Mouse (Mus musculus) embryonic facial prominence, embryonic 11.5 days (tissue): ENCODE results near the gene Scamp4. TPM values are rescaled to one million over a fixed set of nuclear protein-coding genes. Genes with fewer than 3 reads are reported as not detected.
"Not testable (repeated sequence)": the region's sequence is repeated elsewhere in the genome, so short reads cannot be mapped to it uniquely, and the experiment has no call there.

ENCODE experiments used
- ATAC-seq: fragments of 200-750 bp; cut with Nextera tagmentation; replicated peaks from 2 replicates; pipeline ENCODE4 v1.8.0; 2017; ENCODE audit warnings: low read depth; ENCODE audit not compliant: insufficient number of reproducible peaks, low FRiP score, low TSS enrichment
- DNase-seq: peaks from one replicate; pipeline ENCODE4 v3.0.0-alpha.2; 2015; ENCODE audit warnings: low spot score
- H3K27ac ChIP-seq: fragments of 300-500 bp; sonication (generic); replicated peaks from 2 replicates; pipeline ENCODE4 v1.5.1; 2014; ENCODE audit warnings: mild to moderate bottlenecking, low read depth, low read length, control low read depth
- H3K27me3 ChIP-seq: fragments of 300-500 bp; sonication (generic); 2 replicates; pipeline ENCODE4 v1.6.1; 2014; ENCODE audit warnings: mild to moderate bottlenecking, low read length, moderate library complexity, mixed read lengths; ENCODE audit not compliant: control insufficient read depth, insufficient read depth
- H3K36me3 ChIP-seq: fragments of 300-500 bp; sonication (generic); replicated peaks from 2 replicates; pipeline ENCODE4 v1.6.1; 2014; ENCODE audit warnings: low read depth, mild to moderate bottlenecking, low read length, moderate library complexity, mixed read lengths; ENCODE audit not compliant: control insufficient read depth, insufficient read depth
- H3K4me1 ChIP-seq: fragments of 300-500 bp; sonication (generic); 2 replicates; pipeline ENCODE4 v1.6.1; 2014; ENCODE audit warnings: low read length, mixed read lengths; ENCODE audit not compliant: control insufficient read depth, insufficient read depth
- H3K4me2 ChIP-seq: fragments of 300-500 bp; sonication (generic); 2 replicates; pipeline ENCODE4 v1.6.1; 2014; ENCODE audit warnings: low read depth, mild to moderate bottlenecking, control low read depth, low read length, moderate library complexity
- H3K4me3 ChIP-seq: fragments of 300-500 bp; sonication (generic); 2 replicates; pipeline ENCODE4 v1.5.1; 2014; ENCODE audit warnings: low read depth, low read length, control low read depth
- H3K9ac ChIP-seq: fragments of 300-500 bp; sonication (generic); replicated peaks from 2 replicates; pipeline ENCODE4 v1.6.1; 2014; ENCODE audit warnings: mild to moderate bottlenecking, control low read depth, low read length
- H3K9me3 ChIP-seq: fragments of 300-500 bp; sonication (generic); replicated peaks from 2 replicates; pipeline ENCODE4 v1.6.1; 2016; ENCODE audit warnings: mild to moderate bottlenecking, low read length, inconsistent platforms, mixed read lengths; ENCODE audit not compliant: control insufficient read depth
- WGBS: fragments of 180-500 bp; shearing (Covaris S2); extraction: QIAGEN DNeasy Blood & Tissue Kit; methylation state at CpG from one replicate; pipeline ENCODE4 v1.1.7; 2014; 5-methylcytosine and 5-hydroxymethylcytosine counted together
- polyA plus RNA-seq: library from polyadenylated mRNA; unstranded; fragments of >200 nt; fragmentation: Nextera tagmentation; extraction: Ambion mirVana; gene quantifications from 2 replicates; pipeline ENCODE4 v1.2.1, GENCODE M21; 2014

Scamp4 gene
- polyA plus RNA-seq, 1 experiment from 2014 or later: 62.4 TPM

GRCm38 (mm10) chr10:80589879-80590854, 12.5 kb upstream of the Scamp4 start, which contains the start of gene Abhd17a:
Abhd17a (minus strand) TSS chr10:80590341.
- peak; percentile 99 for DNase-seq
- Histone ChIP-seq H3K27me3 (no peaks in the 10 kb centered on the region), H3K4me2 (peak within 1 kb of the TSS; percentile 93), H3K9ac (peak within 1 kb of the TSS; percentile 86), H3K4me3 (peak within 1 kb of the TSS; percentile 90), H3K27ac (no peak within 1 kb of the TSS), H3K36me3 (no peaks in the 10 kb centered on the region), H3K9me3 (no peaks in the 10 kb centered on the region), H3K4me1 (peaks cover 6% of the 10 kb centered on the region)
- ATAC-seq: peak; percentile 91
- WGBS: under 1% methylated on average over 61 of the region's 73 CpGs

DNA sequence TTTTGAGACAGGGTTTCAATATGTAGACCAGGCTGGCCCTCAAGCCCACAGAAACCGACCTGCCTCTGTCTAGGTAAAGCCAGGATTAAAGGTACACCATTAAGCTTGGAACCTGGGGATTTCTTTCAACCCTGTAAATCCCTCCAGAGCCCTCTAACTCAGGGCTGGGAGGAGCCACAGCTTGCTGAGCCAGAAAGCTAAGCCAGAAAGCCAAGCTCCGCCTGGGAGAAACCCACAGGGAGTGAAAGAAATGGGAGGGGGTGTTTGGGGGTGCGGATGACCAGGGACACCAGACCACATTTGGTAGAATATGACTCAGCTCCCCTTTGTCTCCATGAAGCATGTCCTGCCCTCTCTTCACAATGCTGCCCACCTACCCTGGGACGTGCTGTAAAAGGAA, 6.4 kb upstream of the Scamp4 start:
- H3K4me3 ChIP-seq: no peak overlapping the region
- no peak for ATAC-seq
- H3K4me1 ChIP-seq: no peaks in the 10 kb centered on the region
- H3K27ac ChIP-seq: no peak overlapping the region
- no peak overlapping the region for H3K4me2 ChIP-seq
- no peak for DNase-seq
- H3K9me3 ChIP-seq: no peaks in the 10 kb centered on the region
- H3K36me3 ChIP-seq: no peaks in the 10 kb centered on the region
- H3K9ac ChIP-seq: no peak overlapping the region
- WGBS: 44% methylated on average over 4 of the region's 4 CpGs
- no peaks in the 10 kb centered on the region for H3K27me3 ChIP-seq

DNA sequence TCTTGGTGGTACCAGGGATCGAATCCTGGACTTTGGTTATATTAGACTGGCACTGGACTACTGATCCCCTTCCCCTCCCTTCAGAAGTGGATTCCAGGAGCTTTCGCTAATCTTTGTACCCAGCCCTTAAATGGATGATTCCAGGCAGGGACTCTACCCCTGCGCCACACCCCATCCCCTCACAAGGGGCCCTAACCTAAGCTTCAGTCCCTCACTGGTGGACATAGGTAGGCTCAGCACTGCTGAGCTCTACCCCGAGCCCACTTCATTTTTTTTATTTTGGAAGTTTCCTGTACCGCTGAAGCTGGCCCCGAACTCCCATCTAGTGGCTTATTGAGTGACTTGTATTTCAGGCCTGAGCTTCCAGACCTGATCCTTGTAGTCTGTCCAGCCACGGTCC, 692 bp downstream of the Scamp4 start:
- 31% methylated on average over 7 of the region's 7 CpGs for WGBS
- no peaks in the 10 kb centered on the region for H3K9me3 ChIP-seq
- 0 out of 2 replicates have a peak overlapping the region, but pooled peaks have one; percentile 35 for H3K27ac ChIP-seq
- H3K9ac ChIP-seq: peak overlapping the region; percentile 68
- H3K4me1 ChIP-seq: peaks cover 7% of the 10 kb centered on the region
- no peaks in the 10 kb centered on the region for H3K27me3 ChIP-seq
- H3K4me3 ChIP-seq: peak overlapping the region; percentile 66
- ATAC-seq (no peak), DNase-seq (no peak)
- peaks cover 7% of the 10 kb centered on the region for H3K36me3 ChIP-seq
- H3K4me2 ChIP-seq: peak overlapping the region; percentile 70

GRCm38 (mm10) chr10:80604001-80604509, 1.4 kb downstream of the Scamp4 start:
- 89% methylated on average over 7 of the region's 7 CpGs for WGBS
- Histone ChIP-seq H3K4me2 (peak overlapping the region; percentile 70), H3K27ac (0 out of 2 replicates have a peak overlapping the region, but pooled peaks have one; percentile 35), H3K9ac (peak overlapping the region; percentile 68), H3K4me3 (no peak overlapping the region; the same call in 1 of the 2 replicates), H3K27me3 (no peaks in the 10 kb centered on the region), H3K36me3 (peaks cover 7% of the 10 kb centered on the region), H3K9me3 (no peaks in the 10 kb centered on the region), H3K4me1 (peaks cover 7% of the 10 kb centered on the region)
- DNase-seq (no peak), ATAC-seq (no peak)

GRCm38 (mm10) chr10:80604988-80605387, 2.3 kb downstream of the Scamp4 start:
- Histone ChIP-seq H3K9me3 (no peaks in the 10 kb centered on the region), H3K4me3 (no peak overlapping the region), H3K27me3 (no peaks in the 10 kb centered on the region), H3K4me2 (no peak overlapping the region), H3K4me1 (peaks cover 7% of the 10 kb centered on the region), H3K36me3 (peaks cover 7% of the 10 kb centered on the region), H3K9ac (no peak overlapping the region), H3K27ac (no peak overlapping the region)
- 93% methylated on average over 2 of the region's 2 CpGs for WGBS
- DNase-seq (no peak), ATAC-seq (no peak)

DNA sequence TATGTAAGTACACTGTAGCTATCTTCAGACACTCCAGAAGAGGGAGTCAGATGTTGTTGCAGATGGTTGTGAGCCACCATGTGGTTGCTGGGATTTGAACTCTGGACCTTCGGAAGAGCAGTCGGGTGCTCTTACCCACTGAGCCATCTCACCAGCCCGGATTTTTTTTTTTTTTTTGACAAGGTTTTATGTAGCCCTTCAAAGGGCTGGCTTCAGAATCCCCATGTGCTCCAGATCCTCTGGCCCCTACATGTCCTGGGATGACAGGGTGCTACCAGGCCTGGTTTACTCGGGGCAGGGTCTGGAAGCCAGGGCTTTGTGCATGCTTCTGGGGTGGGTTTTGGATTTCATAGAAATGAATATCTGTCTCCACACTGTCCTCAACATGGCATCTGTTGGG, 3.0 kb downstream of the Scamp4 start, which contains the start of gene Gm49322:
Gene Gm49322, plus strand, starts transcription at position 301 of the 400 bp plus-strand sequence.
- not testable (repeated sequence) for H3K9ac ChIP-seq, H3K4me3 ChIP-seq, H3K9me3 ChIP-seq, H3K4me2 ChIP-seq, H3K27ac ChIP-seq, H3K36me3 ChIP-seq, ATAC-seq, H3K27me3 ChIP-seq, DNase-seq, H3K4me1 ChIP-seq
- 89% methylated on average over 4 of the region's 4 CpGs for WGBS

GRCm38 (mm10) chr10:80606306-80606705, 3.6 kb downstream of the Scamp4 start:
- WGBS: 96% methylated on average over 23 of the region's 23 CpGs
- Histone ChIP-seq H3K4me1 (peaks cover 7% of the 10 kb centered on the region), H3K9ac (no peak overlapping the region), H3K4me3 (no peak overlapping the region), H3K9me3 (no peaks in the 10 kb centered on the region), H3K36me3 (peaks cover 7% of the 10 kb centered on the region), H3K27me3 (no peaks in the 10 kb centered on the region), H3K27ac (no peak overlapping the region), H3K4me2 (no peak overlapping the region)
- no peak for ATAC-seq
- no peak for DNase-seq
